In the genomic region with DNA sequence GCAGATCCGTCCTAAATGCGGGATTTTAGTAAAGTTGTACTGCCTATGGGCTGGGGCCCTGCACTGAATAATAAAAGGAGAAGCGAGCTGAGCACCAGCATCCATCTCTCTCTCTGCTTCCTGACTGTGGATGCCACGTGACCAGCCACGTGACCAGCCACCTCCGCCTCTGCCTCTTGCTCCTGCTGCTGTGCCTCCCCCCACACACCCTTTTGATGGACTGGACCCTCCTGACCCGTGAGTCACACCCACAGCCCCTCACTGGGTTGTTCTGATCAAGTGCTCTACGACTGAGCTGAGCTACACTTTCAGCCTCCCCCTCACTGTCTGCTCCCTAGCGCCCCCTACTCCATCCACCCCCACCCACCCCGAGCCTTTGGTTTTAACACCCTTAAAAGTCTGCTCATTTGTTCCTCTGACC, we compare ENCODE assay signal across 16 mouse cellular contexts. TPM values are rescaled to one million over a fixed set of nuclear protein-coding genes. Genes with fewer than 3 reads are reported as not detected.
A peak's percentile ranks its signal among the peaks of the same experiment; 100 is the strongest.
DNase-seq lines count a peak whose midpoint lies in the region; TF ChIP-seq lines count a peak whose summit lies in the region.
"Had no signal": no experiment of that assay in that cellular context is flagged by ENCODE, and none has a peak within 500 bp of the region (broad histone marks: within the 10 kb centered on the region; RNA-seq: fewer than 3 reads in every experiment).

No protein-coding gene starts in this region.

- H3K27me3 ChIP-seq in megakaryocyte, embryonic 14.5 days (replicated peaks) = no peaks in the 10 kb centered on the region
- H3K27me3 ChIP-seq in splenic B cell, adult 2 months (ENCODE audit: control insufficient read depth, insufficient read depth, low read length, poor library complexity, severe bottlenecking) = no peaks in the 10 kb centered on the region
- H3K27me3 ChIP-seq: intestine, embryonic 15.5 days had no signal

- DNase-seq in gastrocnemius, adult 2 months = no peak
- no peak for DNase-seq in gastrocnemius, adult 8-10 months (ENCODE audit: low spot score in 2 of 2)
- peak; percentile 69 for DNase-seq in ZHBTc4 (ENCODE audit: low read depth, low spot score)
- peak; percentile 78 for DNase-seq in splenic B cell, adult 2 months (ENCODE audit: low read depth, low spot score)
- no peak for DNase-seq in c-Kit-positive CD71-positive TER-119-positive erythroid progenitor cells, embryonic 14.5 days (ENCODE audit: low spot score)
- no peak for DNase-seq in adrenal gland, adult (ENCODE audit: inconsistent age in 2 of 2, low spot score in 1 of 2)
- DNase-seq in frontal cortex, postnatal 10 days (ENCODE audit: low spot score in 2 of 2) = no peak
- DNase-seq: right cerebral cortex, postnatal 4 days had no signal

- TF ChIP-seq CTCF in gastrocnemius, adult 2 months (IDR thresholded peaks at IDR 0.05) = no peak

- no peak overlapping the region for H3K4me3 ChIP-seq in gastrocnemius, adult 2 months
- H3K4me3 ChIP-seq in megakaryocyte, embryonic 14.5 days (replicated peaks) = peak overlapping the region; percentile 88
- H3K4me3 ChIP-seq: forebrain, embryonic 10.5 days; heart, embryonic 10.5 days; intestine, embryonic 15.5 days had no signal

- peak overlapping the region; percentile 48 for H3K27ac ChIP-seq in gastrocnemius, adult 2 months
- H3K27ac ChIP-seq: forebrain, embryonic 10.5 days; heart, embryonic 10.5 days; intestine, embryonic 15.5 days; liver, embryonic 14.5 days had no signal

- intact Hi-C loops in gastrocnemius, adult 2 months (cut with DNase I) = no loop called here

- no peaks in the 10 kb centered on the region for H3K9me3 ChIP-seq in megakaryocyte, embryonic 14.5 days
- H3K9me3 ChIP-seq: forebrain, embryonic 10.5 days; heart, embryonic 10.5 days; intestine, embryonic 15.5 days had no signal

- H3K36me3 ChIP-seq in megakaryocyte, embryonic 14.5 days (replicated peaks; ENCODE audit: low read length) = no peaks in the 10 kb centered on the region
- no peaks in the 10 kb centered on the region for H3K36me3 ChIP-seq in splenic B cell, adult 2 months (ENCODE audit: control insufficient read depth, insufficient read depth, low read length, poor library complexity, severe bottlenecking)
- H3K36me3 ChIP-seq: forebrain, embryonic 10.5 days; heart, embryonic 10.5 days; intestine, embryonic 15.5 days had no signal

- H3K4me1 ChIP-seq in megakaryocyte, embryonic 14.5 days = peaks cover 52% of the 10 kb centered on the region
- H3K4me1 ChIP-seq: forebrain, embryonic 10.5 days; intestine, embryonic 15.5 days had no signal

RNA-seq across cellular contexts. Expression of a gene that starts 7.1 kb away (rescaled TPM):
- total RNA-seq in gastrocnemius, adult 2 months (2021) = 10 to 100 TPM; 19.6 to 22.9 TPM
- 10 to 100 TPM; 14.7 to 17.2 (median 16.0) TPM for total RNA-seq in gastrocnemius, adult 8-10 months (2022)
- polyA plus RNA-seq in megakaryocyte, embryonic 14.5 days (2012; ENCODE audit: insufficient read depth, low replicate concordance) = 0.51 TPM in 1 of 2 replicates, not detected in the other

RNA-seq across cellular contexts. Expression of a gene that starts 25.6 kb away (rescaled TPM):
- total RNA-seq in gastrocnemius, adult 2 months (2021) = not detected
- not detected for total RNA-seq in gastrocnemius, adult 8-10 months (2022)
- not detected in 2 replicates for polyA plus RNA-seq in megakaryocyte, embryonic 14.5 days (2012; ENCODE audit: insufficient read depth, low replicate concordance)
- total RNA-seq: adrenal gland, postnatal 10 days; layer of hippocampus, postnatal 25 days had no signal
- polyA plus RNA-seq: cortical plate, adult 2 months; forebrain, embryonic 10.5 days; heart, embryonic 10.5 days; intestine, embryonic 15.5 days; liver, embryonic 14.5 days had no signal

RNA-seq across cellular contexts. Expression of a gene that starts 35.0 kb away (rescaled TPM):
- 1 to 10 TPM in 1 of 2 experiments, under 1 TPM in 1; 0.66 to 1.3 TPM for total RNA-seq in gastrocnemius, adult 2 months (2021)
- total RNA-seq in gastrocnemius, adult 8-10 months (2022) = 1 to 10 TPM in 2 of 4 experiments, under 1 TPM in 1, not detected in 1; 0.44 to 2.6 (median 1.2) TPM
- polyA plus RNA-seq in megakaryocyte, embryonic 14.5 days (2012; ENCODE audit: insufficient read depth, low replicate concordance) = not detected in 2 replicates

Comparison
In these comparisons a context has a peak if more than half of its experiments do, and no peak if none do; other contexts are left out.
1. DNase-seq: peak in ZHBTc4 (single experiment) and splenic B cell, adult 2 months (single experiment); none in gastrocnemius, adult 2 months (single experiment), gastrocnemius, adult 8-10 months (0 of 2), c-Kit-positive CD71-positive TER-119-positive erythroid progenitor cells, embryonic 14.5 days (single experiment), adrenal gland, adult (0 of 2) and frontal cortex, postnatal 10 days (0 of 2).